Mouse (Mus musculus): ENCODE results near the gene Olfr1427.
"Not testable (repeated sequence)": the region's sequence is repeated elsewhere in the genome, so short reads cannot be mapped to it uniquely, and the experiment has no call there.

Olfr1427 gene

GRCm38 (mm10) chr19:12103234-12103633, at the start of gene Olfr1427:
Gene Olfr1427 (minus strand): TSS chr19:12103334.
- DNase-seq (ENCODE audit: low spot score): no peak

GRCm38 (mm10) chr19:12145452-12145851, 42.3 kb upstream of the Olfr1427 start:
- DNase-seq (ENCODE audit: low spot score): peak; percentile 28

GRCm38 (mm10) chr19:12143356-12143755, 40.2 kb upstream of the Olfr1427 start:
- peak; percentile 73 for DNase-seq (ENCODE audit: low spot score)

- DNase-seq (ENCODE audit: low spot score): peak; percentile 49
Observed at GRCm38 (mm10) chr19:12134289-12134688, 31.2 kb upstream of the Olfr1427 start.

GRCm38 (mm10) chr19:12123103-12123502, 20.0 kb upstream of the Olfr1427 start, which contains the start of gene Olfr76:
Gene Olfr76 (minus strand): TSS chr19:12123203.
- no peak for DNase-seq (ENCODE audit: low spot score)

- no peak for DNase-seq (ENCODE audit: low spot score)
Observed at GRCm38 (mm10) chr19:12116464-12116863, 13.3 kb upstream of the Olfr1427 start.

GRCm38 (mm10) chr19:12115797-12116196, 12.7 kb upstream of the Olfr1427 start, which contains the start of gene Olfr1428:
Gene Olfr1428 (minus strand): TSS chr19:12115897.
- no peak for DNase-seq (ENCODE audit: low spot score)

GRCm38 (mm10) chr19:12113807-12114206, 10.7 kb upstream of the Olfr1427 start:
- DNase-seq (ENCODE audit: low spot score): no peak

- no peak for DNase-seq (ENCODE audit: low spot score)
Observed at GRCm38 (mm10) chr19:12104541-12104940, 1.4 kb upstream of the Olfr1427 start.

- no peak for DNase-seq (ENCODE audit: low spot score)
Observed at GRCm38 (mm10) chr19:12091913-12092312, 11.2 kb downstream of the Olfr1427 start, which contains the start of gene Olfr1426. Gene Olfr1426 (minus strand): TSS chr19:12092013.

- not testable (repeated sequence) for DNase-seq (ENCODE audit: low spot score)
Observed at GRCm38 (mm10) chr19:12077631-12078030, 25.5 kb downstream of the Olfr1427 start, which contains the start of gene Olfr1425. Gene Olfr1425 (minus strand): TSS chr19:12077731.

GRCm38 (mm10) chr19:12069546-12069945, 33.6 kb downstream of the Olfr1427 start:
- DNase-seq (ENCODE audit: low spot score): not testable (repeated sequence)

GRCm38 (mm10) chr19:12067806-12068205, 35.3 kb downstream of the Olfr1427 start:
- DNase-seq (ENCODE audit: low spot score): not testable (repeated sequence)

- not testable (repeated sequence) for DNase-seq (ENCODE audit: low spot score)
Observed at GRCm38 (mm10) chr19:12062582-12062981, 40.6 kb downstream of the Olfr1427 start, which contains the start of gene Olfr1424. Gene Olfr1424 (minus strand): TSS chr19:12062682.
